Mouse (Mus musculus): ENCODE measurements at regions not wholly inside any gene's neighbourhood (a gene's known extent, or its start where the extent isn't known, plus 50 kb on each side); places are given as distances from the start of the nearest gene placed in this dataset.
A peak's percentile ranks its signal among the peaks of the same experiment; 100 is the strongest.

DNA sequence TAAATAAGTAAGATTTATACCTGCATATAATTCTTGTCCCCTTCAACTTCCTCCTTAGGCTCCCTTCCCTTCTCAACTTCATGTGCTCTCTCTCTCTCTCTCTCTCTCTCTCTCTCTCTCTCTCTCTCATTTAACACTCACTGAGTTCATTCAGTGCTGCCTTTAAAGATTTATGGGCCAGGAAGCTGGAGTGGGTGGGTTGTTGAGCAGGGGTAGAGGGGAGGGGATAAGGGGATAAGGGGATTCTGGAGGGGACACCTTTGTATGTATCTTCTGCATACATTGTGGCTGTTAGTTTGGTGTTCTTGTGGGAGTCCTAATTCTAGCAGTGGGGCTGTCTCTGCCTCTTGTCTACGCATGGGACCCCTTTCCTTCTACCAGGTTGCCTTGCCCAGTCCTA lies 138.3 kb downstream of the Otol1 start:
- Histone ChIP-seq H3K9ac (replicated peaks) (no peak overlapping the region), H3K27me3 (no peaks in the 10 kb centered on the region), H3K9me3 (no peaks in the 10 kb centered on the region), H3K4me1 (no peaks in the 10 kb centered on the region), H3K4me3 (no peak overlapping the region), H3K4me2 (replicated peaks) (no peak overlapping the region), H3K36me3 (no peaks in the 10 kb centered on the region), H3K27ac (replicated peaks) (no peak overlapping the region)
- no peak for ATAC-seq (ENCODE audit: low FRiP score, low read depth)
- 95% methylated on average over 1 of the region's 1 CpGs for WGBS

- Histone ChIP-seq H3K36me3 (no peaks in the 10 kb centered on the region), H3K9ac (replicated peaks) (no peak overlapping the region), H3K4me3 (no peak overlapping the region), H3K27me3 (no peaks in the 10 kb centered on the region), H3K4me2 (replicated peaks) (no peak overlapping the region), H3K9me3 (no peaks in the 10 kb centered on the region), H3K27ac (replicated peaks) (no peak overlapping the region), H3K4me1 (no peaks in the 10 kb centered on the region)
- WGBS: 70% methylated on average over 5 of the region's 5 CpGs
- no peak for ATAC-seq (ENCODE audit: low FRiP score, low read depth)
These were observed 143.7 kb downstream of the Otol1 start for GRCm38 (mm10) chr3:70151156-70151555.

DNA sequence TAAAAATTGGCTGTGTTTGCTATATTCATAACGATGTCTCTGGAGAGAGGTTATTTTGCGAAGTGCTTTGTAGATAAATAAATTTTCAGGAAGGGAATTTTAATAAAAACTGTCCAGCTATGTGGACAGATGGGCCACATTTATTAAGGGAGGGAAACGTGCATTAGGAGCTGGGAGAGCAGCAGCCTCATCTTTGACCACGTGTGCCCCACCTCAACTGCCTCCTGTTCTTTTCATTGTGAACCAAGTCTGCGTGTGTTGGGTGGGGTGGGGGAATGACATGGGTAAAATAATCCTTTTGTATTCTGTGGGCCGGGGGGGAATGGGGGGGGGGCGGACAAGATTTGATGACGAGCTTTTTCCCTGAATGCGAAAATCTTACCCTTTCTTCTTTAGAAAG lies 152.6 kb downstream of the Otol1 start:
- Histone ChIP-seq H3K4me1 (no peaks in the 10 kb centered on the region), H3K4me3 (no peak overlapping the region), H3K9ac (replicated peaks) (no peak overlapping the region), H3K27ac (replicated peaks) (no peak overlapping the region), H3K27me3 (no peaks in the 10 kb centered on the region), H3K36me3 (no peaks in the 10 kb centered on the region), H3K9me3 (no peaks in the 10 kb centered on the region), H3K4me2 (replicated peaks) (no peak overlapping the region)
- WGBS: 52% methylated on average over 9 of the region's 9 CpGs
- peak; percentile 49 for ATAC-seq (ENCODE audit: low FRiP score, low read depth)

DNA sequence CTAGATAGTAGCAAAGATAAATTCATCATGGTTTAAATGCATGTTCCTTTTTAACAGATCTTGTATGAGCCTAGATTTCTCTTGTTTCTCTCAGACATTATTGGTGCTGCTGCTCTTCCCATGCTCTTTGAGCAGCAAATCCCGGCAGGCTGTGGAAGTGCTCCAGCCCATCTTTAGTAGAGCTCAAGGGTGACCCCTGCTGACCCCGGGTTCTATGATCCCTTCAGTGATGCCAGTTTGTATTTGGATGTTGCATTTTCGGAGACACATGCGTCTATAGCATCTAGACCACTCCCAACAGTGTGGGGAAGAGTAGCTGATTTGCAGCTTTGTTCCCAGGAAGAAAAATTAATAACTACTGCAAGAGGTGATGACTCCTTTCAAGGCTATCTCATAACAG lies 164.3 kb downstream of the Otol1 start:
- H3K27ac ChIP-seq (replicated peaks): no peak overlapping the region
- no peak overlapping the region for H3K9ac ChIP-seq (replicated peaks)
- no peaks in the 10 kb centered on the region for H3K27me3 ChIP-seq
- ATAC-seq (ENCODE audit: low FRiP score, low read depth): no peak
- no peak overlapping the region for H3K4me2 ChIP-seq (replicated peaks)
- H3K4me1 ChIP-seq: no peaks in the 10 kb centered on the region
- WGBS: 49% methylated on average over 4 of the region's 4 CpGs
- no peaks in the 10 kb centered on the region for H3K9me3 ChIP-seq
- H3K4me3 ChIP-seq: no peak overlapping the region
- H3K36me3 ChIP-seq: no peaks in the 10 kb centered on the region

DNA sequence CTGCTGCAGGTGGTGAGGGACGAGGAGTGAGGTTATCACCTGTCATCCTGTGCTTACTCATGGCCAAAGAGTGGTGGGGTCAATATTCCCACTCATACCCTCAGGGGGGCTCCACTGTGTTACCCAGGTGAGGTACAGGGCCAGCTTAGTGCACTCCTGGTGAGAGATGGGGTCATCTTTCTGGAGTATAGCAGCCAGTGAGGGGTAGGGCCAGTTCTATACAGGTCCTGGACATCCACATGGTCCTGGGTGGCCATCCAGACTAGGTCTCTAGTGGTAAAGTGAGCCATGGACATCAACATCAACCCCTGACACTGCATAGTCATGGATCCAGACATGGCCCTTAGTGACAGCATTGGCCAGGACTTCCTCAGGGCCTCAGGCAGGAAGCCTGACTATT lies 169.0 kb downstream of the Otol1 start:
- Histone ChIP-seq H3K9ac (replicated peaks) (no peak overlapping the region), H3K4me1 (no peaks in the 10 kb centered on the region), H3K36me3 (no peaks in the 10 kb centered on the region), H3K9me3 (no peaks in the 10 kb centered on the region), H3K27me3 (no peaks in the 10 kb centered on the region), H3K4me3 (no peak overlapping the region), H3K27ac (replicated peaks) (no peak overlapping the region), H3K4me2 (replicated peaks) (no peak overlapping the region)
- 89% methylated on average over 1 of the region's 1 CpGs for WGBS
- ATAC-seq (ENCODE audit: low FRiP score, low read depth): peak; percentile 47; the same call in 1 of the 2 replicates

DNA sequence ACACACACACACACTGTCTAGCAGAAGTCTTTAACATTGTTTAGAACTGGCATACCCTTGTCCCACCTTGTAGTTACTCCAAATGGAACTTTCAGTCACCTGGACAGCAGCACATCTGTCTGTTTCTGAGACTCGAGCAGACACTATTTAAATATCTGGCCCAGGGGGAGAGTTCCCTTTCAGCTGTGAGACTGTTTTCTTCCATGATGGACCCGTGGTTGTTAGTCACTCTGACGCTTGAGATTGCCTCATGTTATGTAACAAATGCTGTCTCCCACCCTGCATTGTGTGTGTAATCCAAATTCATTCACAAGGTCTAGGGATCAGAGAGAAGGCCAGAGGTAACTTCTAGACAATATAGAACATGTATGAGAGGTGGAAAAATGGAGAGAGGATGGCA lies 174.2 kb downstream of the Otol1 start:
- ATAC-seq (ENCODE audit: low FRiP score, low read depth): no peak
- no peak overlapping the region for H3K9ac ChIP-seq (replicated peaks)

DNA sequence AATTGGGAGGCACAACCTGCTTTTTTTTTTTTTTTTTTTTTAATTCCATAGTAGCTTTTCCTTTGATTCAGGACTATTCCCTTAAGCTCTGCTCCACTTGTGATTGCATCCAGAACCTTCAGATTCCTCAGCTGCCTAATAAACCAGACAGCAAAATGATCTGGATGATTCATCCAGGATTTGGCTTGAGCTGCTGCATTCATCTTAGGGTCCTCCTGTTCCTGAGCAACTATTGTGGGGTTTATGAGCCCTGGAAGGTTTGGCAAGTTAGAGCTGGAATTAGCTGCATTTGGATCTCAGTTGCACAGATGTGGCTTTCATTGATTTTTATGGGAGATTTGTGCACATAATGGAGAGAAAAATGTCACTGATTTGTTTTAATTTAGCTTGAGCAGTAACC lies 183.3 kb downstream of the Otol1 start:
- no peaks in the 10 kb centered on the region for H3K9me3 ChIP-seq
- no peaks in the 10 kb centered on the region for H3K4me1 ChIP-seq
- ATAC-seq (ENCODE audit: low FRiP score, low read depth): no peak
- no peak overlapping the region for H3K4me3 ChIP-seq
- H3K36me3 ChIP-seq: no peaks in the 10 kb centered on the region
- no peak overlapping the region for H3K4me2 ChIP-seq (replicated peaks)
- no peak overlapping the region for H3K9ac ChIP-seq (replicated peaks)
- no peak overlapping the region for H3K27ac ChIP-seq (replicated peaks)
- no peaks in the 10 kb centered on the region for H3K27me3 ChIP-seq

More for the DNA sequence above, 174.2 kb downstream of the Otol1 start:
- Histone ChIP-seq H3K27me3 (no peaks in the 10 kb centered on the region), H3K4me3 (no peak overlapping the region), H3K4me1 (no peaks in the 10 kb centered on the region), H3K9me3 (no peaks in the 10 kb centered on the region), H3K27ac (replicated peaks) (no peak overlapping the region), H3K4me2 (replicated peaks) (no peak overlapping the region), H3K36me3 (no peaks in the 10 kb centered on the region)
- WGBS: 65% methylated on average over 3 of the region's 3 CpGs

- H3K27ac ChIP-seq (replicated peaks): no peak overlapping the region
- 0 out of 2 replicates have a peak, but pooled peaks cover 4% of the 10 kb centered on the region for H3K9me3 ChIP-seq
- 89% methylated on average over 3 of the region's 3 CpGs for WGBS
- ATAC-seq (ENCODE audit: low FRiP score, low read depth): no peak
- H3K4me1 ChIP-seq: 0 out of 2 replicates have a peak, but pooled peaks cover 4% of the 10 kb centered on the region
- no peaks in the 10 kb centered on the region for H3K27me3 ChIP-seq
- no peak overlapping the region for H3K4me3 ChIP-seq
- H3K36me3 ChIP-seq: no peaks in the 10 kb centered on the region
- H3K9ac ChIP-seq (replicated peaks): no peak overlapping the region
- H3K4me2 ChIP-seq (replicated peaks): no peak overlapping the region
These were observed 189.3 kb downstream of the Otol1 start for GRCm38 (mm10) chr3:70196671-70197070.

- no peaks in the 10 kb centered on the region for H3K27me3 ChIP-seq
- H3K4me3 ChIP-seq: no peak overlapping the region
- no peaks in the 10 kb centered on the region for H3K36me3 ChIP-seq
- H3K9ac ChIP-seq (replicated peaks): no peak overlapping the region
- H3K27ac ChIP-seq (replicated peaks): no peak overlapping the region
- ATAC-seq (ENCODE audit: low FRiP score, low read depth): peak; percentile 49; the same call in 1 of the 2 replicates
- WGBS: 45% methylated on average over 3 of the region's 3 CpGs
- no peak overlapping the region for H3K4me2 ChIP-seq (replicated peaks)
- 0 out of 2 replicates have a peak, but pooled peaks cover 4% of the 10 kb centered on the region for H3K9me3 ChIP-seq
- H3K4me1 ChIP-seq: 0 out of 2 replicates have a peak, but pooled peaks cover 4% of the 10 kb centered on the region
These were observed 191.5 kb downstream of the Otol1 start for GRCm38 (mm10) chr3:70198890-70199289.

DNA sequence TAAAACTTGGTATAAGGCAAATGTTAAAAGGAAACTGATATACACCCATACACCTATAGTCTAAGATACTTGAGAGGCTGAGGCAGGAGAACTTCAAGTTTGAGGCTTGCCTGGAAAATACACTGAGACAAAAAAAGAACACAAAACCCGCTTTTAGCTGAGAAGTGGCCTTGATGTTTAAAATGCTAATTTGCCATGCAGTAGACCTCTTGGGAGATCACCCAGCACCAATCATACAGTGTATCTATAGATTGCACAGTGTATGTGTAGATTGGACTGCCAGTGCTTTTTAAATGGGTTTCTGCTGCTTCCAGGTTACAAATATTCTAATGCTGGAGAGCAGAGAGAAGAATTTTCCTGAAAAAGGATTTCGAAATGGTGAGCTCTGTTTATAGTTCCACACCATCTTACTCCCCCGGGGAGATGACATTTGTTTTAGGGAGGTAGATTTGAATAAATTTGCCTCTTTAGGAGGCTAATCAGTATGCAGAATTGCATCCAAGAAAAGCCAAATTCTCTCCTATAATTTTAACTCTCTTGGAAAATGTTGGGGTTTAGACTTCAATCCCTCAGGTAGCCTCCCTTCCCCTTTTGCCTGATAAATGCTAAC lies 194.0 kb downstream of the Otol1 start:
- 0 out of 2 replicates have a peak, but pooled peaks cover 4% of the 10 kb centered on the region for H3K4me1 ChIP-seq
- no peak overlapping the region for H3K4me3 ChIP-seq
- H3K27me3 ChIP-seq: no peaks in the 10 kb centered on the region
- H3K9me3 ChIP-seq: no peaks in the 10 kb centered on the region
- H3K4me2 ChIP-seq (replicated peaks): no peak overlapping the region
- 83% methylated on average over 3 of the region's 3 CpGs for WGBS
- H3K9ac ChIP-seq (replicated peaks): no peak overlapping the region
- H3K36me3 ChIP-seq: no peaks in the 10 kb centered on the region
- no peak overlapping the region for H3K27ac ChIP-seq (replicated peaks)
- no peak for ATAC-seq (ENCODE audit: low FRiP score, low read depth)

DNA sequence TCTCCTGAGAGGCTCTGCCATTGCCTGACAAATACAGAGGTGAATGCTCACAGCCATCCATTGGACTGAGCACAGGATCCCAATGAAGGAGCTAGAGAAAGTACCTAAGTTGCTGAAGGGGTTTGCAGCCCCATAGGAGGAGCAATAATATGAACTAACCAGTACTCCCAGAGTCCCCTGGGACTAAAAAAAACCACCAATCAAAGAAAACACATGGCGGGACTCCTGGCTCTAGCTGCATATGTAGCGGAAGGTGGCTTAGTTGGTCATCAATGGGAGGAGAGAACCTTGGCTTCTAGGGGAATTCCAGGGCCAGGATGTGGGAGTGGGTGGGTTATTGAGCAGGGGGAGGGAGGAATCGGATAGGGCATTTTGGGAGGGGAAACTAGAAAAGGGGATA lies 207.8 kb downstream of the Otol1 start:
- Histone ChIP-seq H3K4me3 (no peak overlapping the region), H3K27me3 (no peaks in the 10 kb centered on the region), H3K9me3 (no peaks in the 10 kb centered on the region), H3K4me1 (no peaks in the 10 kb centered on the region), H3K27ac (replicated peaks) (no peak overlapping the region), H3K9ac (replicated peaks) (no peak overlapping the region), H3K36me3 (no peaks in the 10 kb centered on the region), H3K4me2 (replicated peaks) (no peak overlapping the region)
- no peak for ATAC-seq (ENCODE audit: low FRiP score, low read depth)
- 86% methylated on average over 3 of the region's 3 CpGs for WGBS

- H3K36me3 ChIP-seq: no peaks in the 10 kb centered on the region
- H3K27ac ChIP-seq (replicated peaks): no peak overlapping the region
- no peaks in the 10 kb centered on the region for H3K4me1 ChIP-seq
- no peak overlapping the region for H3K4me3 ChIP-seq
- WGBS: 56% methylated on average over 1 of the region's 1 CpGs
- no peak overlapping the region for H3K4me2 ChIP-seq (replicated peaks)
- no peak for ATAC-seq (ENCODE audit: low FRiP score, low read depth)
- H3K27me3 ChIP-seq: no peaks in the 10 kb centered on the region
- H3K9me3 ChIP-seq: no peaks in the 10 kb centered on the region
- H3K9ac ChIP-seq (replicated peaks): no peak overlapping the region
These were observed 208.7 kb downstream of the Otol1 start for GRCm38 (mm10) chr3:70216096-70216495.

- Histone ChIP-seq H3K9ac (replicated peaks) (no peak overlapping the region), H3K4me3 (no peak overlapping the region), H3K27ac (replicated peaks) (no peak overlapping the region), H3K27me3 (no peaks in the 10 kb centered on the region), H3K9me3 (no peaks in the 10 kb centered on the region), H3K36me3 (no peaks in the 10 kb centered on the region), H3K4me1 (no peaks in the 10 kb centered on the region), H3K4me2 (replicated peaks) (no peak overlapping the region)
- WGBS: 86% methylated on average over 4 of the region's 4 CpGs
- ATAC-seq (ENCODE audit: low FRiP score, low read depth): no peak
These were observed 211.4 kb downstream of the Otol1 start for GRCm38 (mm10) chr3:70218757-70219360.
